Mouse (Mus musculus) embryonic facial prominence, embryonic 10.5 days (tissue): Measurements from ENCODE around the gene Spry2. TPM values are rescaled to one million over a fixed set of nuclear protein-coding genes. Genes with fewer than 3 reads are reported as not detected.

ENCODE experiments used
- DNase-seq: peaks from one replicate; pipeline ENCODE4 v3.0.0-alpha.2; 2017; ENCODE audit warnings: low spot score
- H3K27ac ChIP-seq: fragments of 300-500 bp; sonication (generic); replicated peaks from 2 replicates; pipeline ENCODE4 v1.5.1; 2016; ENCODE audit warnings: mild to moderate bottlenecking
- H3K27me3 ChIP-seq: fragments of 300-500 bp; sonication (generic); replicated peaks from 2 replicates; pipeline ENCODE4 v1.6.1; 2016; ENCODE audit warnings: low read depth, mild to moderate bottlenecking; ENCODE audit not compliant: poor library complexity, severe bottlenecking
- H3K36me3 ChIP-seq: fragments of 300-500 bp; sonication (generic); replicated peaks from 2 replicates; pipeline ENCODE4 v1.6.1; 2016; ENCODE audit warnings: mild to moderate bottlenecking, moderate library complexity
- H3K4me1 ChIP-seq: fragments of 300-500 bp; sonication (generic); 2 replicates; pipeline ENCODE4 v1.6.1; 2016
- H3K4me3 ChIP-seq: fragments of 300-500 bp; sonication (generic); 2 replicates; pipeline ENCODE4 v1.5.1; 2016; ENCODE audit warnings: mild to moderate bottlenecking, moderate library complexity
- H3K9me3 ChIP-seq: fragments of 300-500 bp; sonication (generic); 2 replicates; pipeline ENCODE4 v1.6.1; 2016; ENCODE audit warnings: mild to moderate bottlenecking
- WGBS: fragments of 180-500 bp; shearing (Covaris S2); methylation state at CpG from one replicate; pipeline ENCODE4 v1.1.7; 2016; 5-methylcytosine and 5-hydroxymethylcytosine counted together
- polyA plus RNA-seq: library from polyadenylated mRNA; unstranded; fragments of >200 nt; fragmentation: Nextera tagmentation; extraction: Ambion mirVana; gene quantifications from 2 replicates; pipeline ENCODE4 v1.2.1, GENCODE M21; 2016

Spry2 gene
- 40.0 and 41.8 TPM in 2 replicates for polyA plus RNA-seq

DNA sequence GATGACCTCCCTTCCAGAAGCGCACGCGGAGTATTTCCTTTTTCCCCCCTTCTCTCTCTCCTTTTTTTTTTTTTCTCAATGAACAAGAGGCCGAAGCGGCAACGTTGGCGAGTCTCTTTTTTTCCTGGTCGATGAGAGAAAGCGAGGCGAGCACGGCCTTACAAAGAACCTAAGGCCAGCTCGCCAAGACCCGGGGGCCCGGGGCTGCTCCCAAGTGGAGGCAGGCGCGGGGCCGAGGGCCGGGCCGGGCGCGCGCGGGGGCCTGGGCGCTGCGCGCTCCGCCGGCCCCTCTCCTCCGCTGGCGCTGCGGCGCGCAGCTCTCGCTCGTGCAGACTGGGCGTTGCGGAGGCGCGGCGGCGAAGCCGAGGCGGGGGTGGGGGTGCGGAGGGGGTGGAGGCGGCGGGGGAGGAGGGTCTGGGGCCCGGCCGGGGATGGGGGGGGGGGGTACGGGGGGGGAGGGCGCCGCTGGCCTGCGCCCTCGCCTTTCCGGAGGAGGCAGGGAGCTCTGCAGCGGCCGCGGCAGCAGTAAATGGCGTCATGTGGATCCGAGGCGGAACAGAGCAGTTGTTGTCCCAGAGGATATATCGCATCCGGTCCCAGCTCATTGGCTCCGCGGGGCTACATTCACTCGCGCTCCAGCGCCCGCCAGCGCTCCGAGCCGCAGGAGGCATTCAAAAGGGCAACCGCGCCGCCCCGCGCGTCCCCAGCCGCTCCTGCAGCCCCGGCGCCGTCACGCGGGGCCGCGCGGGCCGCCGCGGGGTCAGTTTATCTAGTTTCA is at the start of gene Spry2:
TSS of gene Spry2 (minus strand) at position 29 of the 778 bp plus-strand sequence.
- Histone ChIP-seq H3K27me3 (no peaks in the 10 kb centered on the region; the same call in 1 of the 2 replicates), H3K36me3 (peaks cover 13% of the 10 kb centered on the region), H3K27ac (peak within 1 kb of the TSS; percentile 97), H3K4me1 (peaks cover 29% of the 10 kb centered on the region), H3K4me3 (peak within 1 kb of the TSS; percentile 86), H3K9me3 (no peaks in the 10 kb centered on the region)
- DNase-seq, result peak; percentile 95
- WGBS, result under 1% methylated on average over 87 of the region's 89 CpGs

DNA sequence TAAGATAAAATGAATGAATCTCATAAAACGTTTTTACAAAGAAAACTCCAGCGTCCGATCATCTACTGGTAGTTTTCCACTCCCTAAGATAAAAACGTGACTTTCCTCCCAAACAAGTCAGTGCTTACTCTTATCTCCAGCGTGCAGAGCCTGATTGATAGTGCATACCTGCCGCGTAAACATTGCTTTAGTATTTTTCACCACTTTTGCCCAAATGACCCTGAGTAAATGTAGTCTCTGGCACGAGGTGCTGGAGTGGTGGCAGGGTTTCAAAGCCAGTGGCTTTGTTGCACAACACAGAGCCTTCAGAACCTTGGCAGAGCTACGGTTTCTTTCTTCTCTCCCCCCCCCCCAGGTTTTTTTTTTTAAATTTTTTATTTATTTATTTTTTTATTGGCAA is 44.7 kb upstream of the Spry2 start:
- no peaks in the 10 kb centered on the region for H3K27me3 ChIP-seq
- WGBS, result 91% methylated on average over 9 of the region's 9 CpGs
- no peak for DNase-seq

DNA sequence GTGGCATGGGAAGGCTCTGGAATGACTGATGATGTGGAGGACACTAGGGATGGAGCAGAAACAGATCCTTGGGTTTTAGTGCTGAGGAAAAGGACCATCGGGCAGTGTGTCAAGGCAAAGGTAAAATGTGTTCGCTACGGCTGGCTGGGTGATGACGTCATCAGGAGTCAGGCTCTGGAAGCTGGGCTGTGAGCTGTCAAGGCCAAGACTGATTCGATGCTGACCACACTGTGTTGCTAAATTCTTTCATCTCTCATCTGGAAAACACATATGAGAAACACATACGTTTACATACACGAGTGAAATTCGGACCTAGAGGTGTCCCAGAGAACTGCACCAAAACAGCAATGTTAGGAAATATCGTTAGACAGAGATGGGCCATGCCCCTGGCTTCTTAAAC is 30.1 kb upstream of the Spry2 start:
- DNase-seq, result no peak
- no peak overlapping the region for H3K4me3 ChIP-seq
- H3K27me3 ChIP-seq, result no peaks in the 10 kb centered on the region
- no peaks in the 10 kb centered on the region for H3K9me3 ChIP-seq
- peaks cover 18% of the 10 kb centered on the region for H3K4me1 ChIP-seq
- H3K27ac ChIP-seq, result no peak overlapping the region
- H3K36me3 ChIP-seq, result no peaks in the 10 kb centered on the region
- 90% methylated on average over 9 of the region's 9 CpGs for WGBS

More for the DNA sequence above, 44.7 kb upstream of the Spry2 start:
- Histone ChIP-seq H3K36me3 (no peaks in the 10 kb centered on the region), H3K4me3 (no peak overlapping the region), H3K27ac (no peak overlapping the region), H3K4me1 (no peaks in the 10 kb centered on the region), H3K9me3 (no peaks in the 10 kb centered on the region)

DNA sequence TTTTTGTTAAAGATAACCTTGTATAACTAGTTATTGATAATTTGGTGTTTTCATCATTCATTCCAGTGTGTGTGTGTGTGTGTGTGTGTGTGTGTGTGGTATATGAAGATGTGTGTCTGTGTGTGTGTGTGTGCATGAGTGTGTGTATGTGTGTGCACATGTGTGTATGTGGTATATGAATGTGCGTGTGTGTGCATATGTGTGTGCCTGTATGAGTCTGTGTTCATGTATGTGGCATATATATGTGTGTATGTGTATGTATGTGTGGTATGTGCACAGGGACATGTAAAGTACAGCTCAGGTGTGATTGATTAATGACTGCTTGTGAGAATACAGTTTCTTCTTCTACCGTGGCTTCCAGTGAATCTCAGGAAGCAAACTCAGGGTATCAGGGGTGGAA is 28.7 kb upstream of the Spry2 start:
- Histone ChIP-seq H3K9me3 (no peaks in the 10 kb centered on the region), H3K4me3 (no peak overlapping the region), H3K27ac (no peak overlapping the region), H3K4me1 (peaks cover 32% of the 10 kb centered on the region), H3K36me3 (no peaks in the 10 kb centered on the region), H3K27me3 (no peaks in the 10 kb centered on the region; the same call in 1 of the 2 replicates)
- 94% methylated on average over 2 of the region's 2 CpGs for WGBS
- no peak for DNase-seq

DNA sequence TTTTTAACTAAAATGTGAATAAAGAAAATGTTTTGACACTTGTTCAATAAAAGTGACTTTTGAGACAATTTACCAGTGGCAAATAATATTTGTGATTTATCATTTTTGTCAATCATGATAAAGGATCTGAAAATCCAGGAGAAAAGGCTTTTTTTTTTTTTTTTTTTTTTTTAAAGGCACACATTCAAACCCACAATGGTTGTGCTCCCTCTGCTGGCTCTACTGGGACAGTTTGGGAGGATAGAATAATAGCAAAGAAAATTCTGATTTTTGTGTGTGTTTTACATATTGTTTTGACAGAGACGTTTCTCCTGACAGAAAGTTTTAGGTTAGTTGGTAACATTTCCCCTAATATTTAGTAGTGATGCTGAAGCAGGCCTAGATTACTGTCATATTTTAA is 28.1 kb upstream of the Spry2 start:
- WGBS, result 58% methylated on average over 1 of the region's 1 CpGs
- Histone ChIP-seq H3K9me3 (no peaks in the 10 kb centered on the region), H3K27ac (no peak overlapping the region), H3K4me1 (peaks cover 36% of the 10 kb centered on the region), H3K4me3 (no peak overlapping the region), H3K36me3 (no peaks in the 10 kb centered on the region), H3K27me3 (no peaks in the 10 kb centered on the region; the same call in 1 of the 2 replicates)
- peak; percentile 26 for DNase-seq

DNA sequence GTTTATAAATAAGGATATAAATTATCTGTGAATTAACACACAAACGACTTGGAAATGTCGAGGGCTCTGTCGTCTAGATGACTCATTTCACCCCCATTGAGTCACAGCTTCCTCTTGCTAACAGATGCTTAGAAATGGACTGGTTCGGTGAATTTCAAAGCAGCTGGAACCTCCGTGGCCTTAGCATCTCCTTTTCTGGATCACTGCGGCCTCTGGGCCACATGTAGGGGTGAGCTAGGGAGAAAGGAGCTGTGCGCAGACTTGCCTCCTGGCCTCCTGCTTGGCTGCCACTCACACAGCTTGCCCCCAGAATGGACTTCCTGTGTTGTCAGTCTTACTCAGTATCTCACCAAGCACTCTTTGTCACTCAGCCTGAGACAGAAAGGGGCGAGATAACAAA is 26.3 kb upstream of the Spry2 start:
- Histone ChIP-seq H3K36me3 (no peaks in the 10 kb centered on the region), H3K4me1 (peaks cover 36% of the 10 kb centered on the region), H3K27ac (peak overlapping the region; percentile 65), H3K27me3 (peaks cover 7% of the 10 kb centered on the region; the same call in 1 of the 2 replicates), H3K9me3 (no peaks in the 10 kb centered on the region), H3K4me3 (no peak overlapping the region)
- DNase-seq, result peak; percentile 64
- WGBS, result 13% methylated on average over 8 of the region's 8 CpGs

DNA sequence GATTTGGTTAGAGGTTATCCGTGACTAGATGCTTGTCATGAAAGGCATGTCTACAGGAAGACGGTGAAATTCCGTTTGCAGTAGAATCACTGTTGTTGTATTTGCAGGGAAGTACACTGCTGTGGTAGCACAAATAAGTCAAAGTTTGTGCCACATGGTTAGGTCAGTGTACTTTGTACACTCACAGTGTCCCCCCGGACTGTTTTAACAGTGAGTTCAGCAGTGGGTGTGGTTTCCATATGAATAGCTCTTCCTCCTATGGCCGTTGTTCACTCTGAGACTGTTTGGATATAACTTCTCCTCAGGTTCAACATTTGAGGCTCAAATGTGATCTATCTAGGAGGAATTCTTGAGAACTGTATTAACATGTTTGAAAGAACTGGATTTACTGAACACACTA is 25.8 kb upstream of the Spry2 start:
- Histone ChIP-seq H3K4me1 (peaks cover 36% of the 10 kb centered on the region), H3K27ac (peak overlapping the region; percentile 65; the same call in 1 of the 2 replicates)
- no peak for DNase-seq

DNA sequence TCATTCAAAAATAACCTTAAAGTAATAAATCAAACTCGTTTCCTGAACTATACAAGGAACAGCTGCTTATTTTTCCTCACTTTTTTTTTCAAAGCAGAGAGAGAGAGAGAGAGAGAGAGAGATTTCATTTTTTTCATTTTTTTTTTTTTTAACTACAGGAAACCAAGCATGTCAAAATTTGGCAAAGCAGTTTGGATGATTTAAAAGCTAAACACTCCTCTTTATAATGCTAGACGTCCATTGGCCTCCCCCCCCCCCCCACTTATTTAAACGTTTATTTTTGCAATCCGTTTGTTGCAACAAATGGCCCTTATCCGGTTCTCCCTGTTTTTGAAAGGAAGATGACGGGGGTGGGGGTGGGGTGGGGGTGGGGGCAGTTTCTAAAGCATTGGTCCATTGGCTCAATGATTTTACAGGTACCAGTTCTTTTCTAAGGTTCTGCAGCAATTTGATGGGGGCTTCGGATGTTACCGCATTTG is 24.6 kb upstream of the Spry2 start:
- H3K4me3 ChIP-seq, result peak overlapping the region; percentile 44
- peak overlapping the region; percentile 82 for H3K27ac ChIP-seq
- H3K27me3 ChIP-seq, result peaks cover 7% of the 10 kb centered on the region; the same call in 1 of the 2 replicates
- H3K36me3 ChIP-seq, result no peaks in the 10 kb centered on the region
- peak; percentile 38 for DNase-seq
- no peaks in the 10 kb centered on the region for H3K9me3 ChIP-seq
- H3K4me1 ChIP-seq, result peaks cover 36% of the 10 kb centered on the region
- 6% methylated on average over 8 of the region's 8 CpGs for WGBS

More for the DNA sequence above, 25.8 kb upstream of the Spry2 start:
- Histone ChIP-seq H3K36me3 (no peaks in the 10 kb centered on the region), H3K9me3 (no peaks in the 10 kb centered on the region), H3K27me3 (peaks cover 7% of the 10 kb centered on the region; the same call in 1 of the 2 replicates), H3K4me3 (no peak overlapping the region)
- WGBS, result 36% methylated on average over 5 of the region's 5 CpGs

DNA sequence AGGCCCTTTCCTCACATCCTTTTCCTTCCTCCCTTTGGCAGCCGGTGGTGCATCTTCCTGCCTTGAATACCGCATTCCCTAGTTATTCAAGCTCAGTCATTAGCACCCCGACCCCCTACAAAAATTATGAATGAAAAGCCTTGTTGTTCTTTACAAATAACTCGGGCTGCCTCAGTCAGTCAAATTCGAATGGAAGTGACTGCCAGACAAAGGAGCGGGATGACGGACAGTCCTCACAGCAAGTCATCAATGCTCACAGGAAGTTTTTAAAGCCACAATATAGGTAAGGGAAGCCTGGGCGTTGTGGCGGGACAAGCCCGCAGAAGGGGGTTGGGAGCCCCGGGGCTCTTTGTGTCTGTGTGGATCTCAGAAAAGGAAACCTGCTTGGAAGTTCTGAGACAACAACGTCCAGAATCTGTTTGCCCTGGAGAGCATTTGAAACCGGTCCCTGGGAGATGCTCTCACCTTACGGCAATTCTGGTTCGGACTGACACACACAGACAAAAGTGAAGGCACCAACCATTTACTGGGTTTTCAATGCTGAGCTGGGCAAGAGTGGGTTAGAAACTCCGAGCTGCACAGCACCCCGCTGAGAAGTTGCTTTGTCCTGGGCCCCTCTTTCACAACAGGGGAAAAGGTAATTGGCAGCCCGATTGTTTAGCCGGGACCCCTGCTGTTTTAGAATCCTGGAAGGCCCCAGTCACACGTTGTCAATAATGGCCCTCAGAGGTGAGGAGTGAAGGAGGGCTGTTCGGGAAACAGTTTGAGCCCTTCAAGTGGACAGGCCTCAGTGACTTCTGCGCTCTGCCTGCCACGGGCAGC is 24.0 kb upstream of the Spry2 start:
- Histone ChIP-seq H3K4me3 (peak overlapping the region; percentile 44), H3K27ac (peak overlapping the region; percentile 82), H3K9me3 (no peaks in the 10 kb centered on the region), H3K27me3 (peaks cover 7% of the 10 kb centered on the region; the same call in 1 of the 2 replicates), H3K36me3 (no peaks in the 10 kb centered on the region), H3K4me1 (peaks cover 36% of the 10 kb centered on the region)
- 3% methylated on average over 23 of the region's 23 CpGs for WGBS
- peak; percentile 72 for DNase-seq

DNA sequence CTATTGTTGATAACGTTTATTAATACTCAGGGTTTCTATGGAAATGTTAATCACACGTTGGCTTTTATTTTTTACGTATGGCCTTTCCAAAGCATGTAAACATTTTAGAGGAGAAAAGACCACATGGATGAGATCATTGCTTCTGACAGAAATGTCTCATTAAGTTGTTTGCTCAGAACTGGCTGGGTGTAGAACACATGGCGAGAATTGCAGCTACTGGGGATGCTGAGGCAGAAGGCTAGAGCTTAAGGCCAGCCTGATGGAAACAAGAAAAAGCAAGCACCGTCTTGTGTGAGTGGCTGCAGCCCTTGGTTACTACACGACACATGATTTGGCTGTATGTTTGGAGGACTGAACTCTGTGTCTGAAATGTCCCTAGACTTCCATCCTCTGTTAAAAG is 10.6 kb upstream of the Spry2 start:
- no peak overlapping the region for H3K27ac ChIP-seq
- 88% methylated on average over 6 of the region's 6 CpGs for WGBS
- peak; percentile 5 for DNase-seq
- H3K36me3 ChIP-seq, result no peaks in the 10 kb centered on the region
- no peak overlapping the region for H3K4me3 ChIP-seq
- H3K4me1 ChIP-seq, result no peaks in the 10 kb centered on the region
- H3K9me3 ChIP-seq, result peaks cover 2% of the 10 kb centered on the region; the same call in 1 of the 2 replicates
- H3K27me3 ChIP-seq, result no peaks in the 10 kb centered on the region

DNA sequence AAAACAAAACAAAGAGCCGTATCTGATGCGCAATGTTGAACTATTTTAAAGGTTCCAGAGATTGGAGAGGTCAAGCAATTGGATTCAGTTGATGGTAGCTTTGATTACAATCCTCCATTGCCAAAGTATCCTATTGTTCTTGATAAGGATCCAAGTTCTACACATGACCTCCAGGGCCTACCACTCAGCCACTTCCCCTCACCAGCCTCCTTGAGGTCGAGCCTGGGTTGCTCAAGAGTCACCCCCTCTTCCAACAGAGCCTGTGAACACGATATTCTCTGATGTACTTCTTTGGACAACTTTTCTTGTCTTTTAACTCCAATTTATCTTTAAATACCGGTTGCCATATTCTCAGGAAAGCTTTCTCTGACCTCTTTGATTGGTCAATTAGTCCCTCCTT is 9.3 kb upstream of the Spry2 start:
- 90% methylated on average over 5 of the region's 5 CpGs for WGBS
- Histone ChIP-seq H3K27me3 (no peaks in the 10 kb centered on the region), H3K4me3 (no peak overlapping the region), H3K9me3 (peaks cover 2% of the 10 kb centered on the region; the same call in 1 of the 2 replicates), H3K4me1 (no peaks in the 10 kb centered on the region), H3K27ac (no peak overlapping the region), H3K36me3 (no peaks in the 10 kb centered on the region)
- peak; percentile 6 for DNase-seq

DNA sequence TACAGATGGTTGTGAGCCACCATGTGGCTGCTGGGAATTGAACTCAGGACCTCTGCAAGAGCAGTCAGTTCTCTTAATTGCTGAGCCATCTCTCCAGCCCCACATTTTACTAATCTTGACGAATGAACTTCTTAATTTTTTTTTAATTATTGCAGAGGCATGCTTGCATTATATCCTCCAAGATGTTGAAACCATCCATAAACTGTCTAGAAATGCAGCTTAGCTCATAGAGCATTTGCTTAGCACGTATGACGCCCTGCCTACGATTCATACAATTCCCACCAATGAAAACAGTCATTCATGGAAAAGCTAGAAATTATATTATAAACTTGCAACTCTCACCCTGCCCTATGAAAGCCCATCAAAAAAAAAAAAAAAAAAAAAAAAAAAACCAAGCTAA is 8.9 kb upstream of the Spry2 start:
- H3K27me3 ChIP-seq, result no peaks in the 10 kb centered on the region
- H3K4me1 ChIP-seq, result no peaks in the 10 kb centered on the region
- no peak overlapping the region for H3K27ac ChIP-seq
- 93% methylated on average over 4 of the region's 4 CpGs for WGBS
- DNase-seq, result no peak
- H3K9me3 ChIP-seq, result peaks cover 2% of the 10 kb centered on the region; the same call in 1 of the 2 replicates
- H3K36me3 ChIP-seq, result no peaks in the 10 kb centered on the region
- no peak overlapping the region for H3K4me3 ChIP-seq
